Mouse (Mus musculus) small intestine, adult 2 months (tissue): ENCODE measurements around the gene Tead4.

Source experiments
- CTCF ChIP-seq: fragments of 200-500 bp; IDR thresholded peaks from 2 replicates; pipeline ENCODE4 v1.5.1; 2012; ENCODE audit warnings: low read depth, mild to moderate bottlenecking, control low read depth, inconsistent platforms, low read length, moderate library complexity, mixed read lengths; ENCODE audit not compliant: insufficient replicate concordance, insufficient read length; ENCODE audit errors: extremely low read depth
- POLR2A ChIP-seq: fragments of 200-500 bp; IDR thresholded peaks from 2 replicates; pipeline ENCODE4 v1.6.1; 2012; ENCODE audit warnings: low read depth, mild to moderate bottlenecking, control low read depth, inconsistent platforms, low read length, moderate library complexity

DNA sequence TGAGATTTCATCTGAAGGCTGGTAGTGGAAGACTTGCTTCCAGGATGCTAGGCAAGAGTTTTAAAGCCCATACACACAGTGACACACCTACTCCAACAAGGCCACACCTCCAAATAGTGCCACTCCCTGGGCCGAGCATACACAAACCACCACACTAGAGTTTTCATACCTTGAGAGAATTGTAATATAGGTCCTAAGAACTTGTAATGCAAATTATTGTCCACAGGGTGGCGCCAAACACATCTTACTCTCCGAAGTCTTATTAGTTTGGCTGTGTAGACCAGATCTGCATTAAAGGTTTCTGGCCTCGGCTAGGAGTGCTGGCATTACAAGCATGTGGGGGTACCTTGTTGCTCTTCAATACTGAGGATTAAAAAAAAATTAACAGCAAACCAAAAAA is 17.7 kb upstream of the Tead4 start:
- TF ChIP-seq CTCF (peak; percentile 37), POLR2A (no peak)
